Mouse (Mus musculus) liver, adult 2 months (tissue): Measurements from ENCODE around the gene Tmem50a.

Experiments
- CTCF ChIP-seq: fragments of 200-500 bp; IDR thresholded peaks from 2 replicates; pipeline ENCODE4 v1.5.1; 2011; ENCODE audit warnings: low read depth, low read length, control low read depth
- POLR2A ChIP-seq: fragments of 200-500 bp; IDR thresholded peaks from 2 replicates; pipeline ENCODE4 v1.6.1; 2011; ENCODE audit warnings: low read length, control low read depth; ENCODE audit not compliant: insufficient read depth; ENCODE audit errors: extremely low read depth

- no peak for TF ChIP-seq POLR2A
- no peak for TF ChIP-seq CTCF
Observed at GRCm38 (mm10) chr4:134856501-134856900, 58.3 kb downstream of the Tmem50a start.
